Mouse (Mus musculus) T-cell, adult 66 days (primary cell): ENCODE data around the gene Snrpn. TPM values are rescaled to one million over a fixed set of nuclear protein-coding genes. Genes with fewer than 3 reads are reported as not detected.

Source experiments
- total RNA-seq, 2 experiments: library from RNA; stranded (reverse); gene quantifications; 3 replicates in 1 of 2; 4 replicates in 1 of 2; pipeline ENCODE4 v1.2.4; 2023

Gene Snrpn
- 1 to 10 TPM; 5.0 to 7.5 TPM for total RNA-seq

GRCm38 (mm10) chr7:60139742-60140480 is at the start of gene Snrpn:
Snrpn (minus strand) TSS chr7:60140219.

GRCm38 (mm10) chr7:60004606-60005330 is 135.3 kb downstream of the Snrpn start, which contains the start of the genes Snurf and Gm38393:
Snurf (minus strand) TSS chr7:60005049.
Gm38393 (minus strand) TSS chr7:60005064.

Other genes with a start within 250 kb of the Snrpn start
- gene Snurf, start 135.2 kb downstream of the Snrpn start, total RNA-seq: 10 to 100 TPM; 17.4 to 23.8 TPM
- 1 to 10 TPM; 2.9 to 4.2 TPM for gene Gm38393, start 135.2 kb downstream of the Snrpn start, total RNA-seq